Mouse (Mus musculus) cerebellum, adult 9-10 months (tissue): ENCODE results near the gene Olfr639.
"Not testable (repeated sequence)": the region's sequence is repeated elsewhere in the genome, so short reads cannot be mapped to it uniquely, and the experiment has no call there.

Source experiments
- DNase-seq: peaks from one replicate; pipeline ENCODE4 v3.0.0; 2022

Olfr639 gene

DNA sequence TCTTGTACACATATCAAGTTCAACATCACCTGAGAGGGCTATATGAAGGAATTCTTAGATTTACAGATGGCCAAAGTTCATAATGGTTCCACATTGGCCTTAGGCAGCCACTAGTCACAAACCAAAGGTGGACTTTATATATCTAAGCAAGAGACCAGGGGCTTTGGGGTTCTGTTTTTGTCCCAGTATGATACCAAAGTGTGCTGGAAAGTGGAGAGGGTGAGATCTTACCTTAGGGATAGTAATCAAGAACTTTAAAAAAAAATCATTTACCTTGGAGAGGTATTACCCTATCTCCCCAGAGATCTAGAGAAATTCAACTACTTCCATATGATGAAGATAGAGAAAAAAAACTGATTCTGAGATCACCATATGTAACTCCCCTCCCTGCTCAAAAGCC is at the start of gene Olfr639:
Olfr639 (minus strand) TSS at position 101 of the 400 bp plus-strand sequence.
- no peak for DNase-seq

DNA sequence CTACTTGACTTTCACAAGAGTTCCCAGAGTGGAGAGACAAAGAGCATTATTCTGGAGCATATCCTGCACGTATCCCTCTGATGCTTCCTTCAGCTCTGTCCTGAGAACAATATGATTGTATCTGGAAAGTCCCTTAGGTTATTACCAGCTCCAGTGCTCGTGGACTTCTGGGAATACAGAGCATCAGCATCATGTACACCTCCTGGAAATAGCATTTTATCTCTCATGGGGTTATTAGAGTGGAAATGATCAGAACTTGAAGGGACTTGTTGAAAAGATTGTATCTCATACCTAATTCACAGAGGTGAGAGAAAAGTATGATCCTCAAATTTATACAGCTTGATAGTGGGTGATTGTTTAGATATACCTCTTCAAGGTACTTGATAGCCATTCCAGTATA is 44.2 kb upstream of the Olfr639 start, which contains the start of gene 4930516K23Rik:
4930516K23Rik (minus strand) TSS at position 101 of the 400 bp plus-strand sequence.
- no peak for DNase-seq

- DNase-seq: no peak
Measured at GRCm38 (mm10) chr7:104059215-104059614, 42.1 kb upstream of the Olfr639 start.

GRCm38 (mm10) chr7:104052566-104052965 is 35.5 kb upstream of the Olfr639 start, which contains the start of gene Olfr642:
Olfr642 (minus strand) TSS chr7:104052666.
- no peak for DNase-seq

DNA sequence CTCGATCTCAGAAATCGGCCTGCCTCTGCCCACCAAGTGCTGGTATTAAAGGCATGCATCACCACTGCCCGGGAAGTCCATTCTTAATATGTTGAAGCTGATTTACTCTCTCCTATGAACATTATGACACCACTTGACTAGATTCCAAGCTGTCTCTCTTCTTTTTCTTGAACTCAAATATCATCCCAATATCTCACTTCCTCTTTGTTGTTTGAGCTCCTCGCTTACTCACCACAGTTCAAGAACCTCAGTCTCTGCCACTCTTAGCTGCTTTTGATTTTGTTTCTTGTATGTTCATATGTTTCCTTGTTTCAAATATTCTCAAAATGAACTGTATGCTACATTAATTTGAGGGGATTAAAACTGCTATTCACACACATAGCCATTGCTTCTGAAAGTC is 33.6 kb upstream of the Olfr639 start:
- DNase-seq: no peak

DNA sequence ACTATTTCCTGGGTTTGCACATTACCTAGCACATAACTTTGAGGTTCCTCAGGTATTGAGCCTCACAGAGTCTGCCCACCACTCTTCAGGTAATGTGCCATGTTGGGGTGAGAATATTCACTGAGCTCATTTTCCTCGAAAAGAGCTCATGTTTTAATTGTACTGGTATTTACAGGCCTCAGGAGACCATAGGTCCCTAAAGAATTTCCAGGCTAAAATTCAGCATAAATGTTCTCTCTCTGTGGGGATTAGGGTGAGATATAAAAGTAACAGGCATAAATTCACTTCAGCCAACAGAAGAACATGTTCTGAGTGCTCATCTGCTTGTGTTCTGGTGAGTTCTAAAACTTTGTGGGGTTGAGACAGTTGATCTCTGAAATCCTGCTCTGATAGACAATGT is 18.0 kb upstream of the Olfr639 start, which contains the start of gene Olfr641:
Olfr641 (plus strand) TSS at position 301 of the 400 bp plus-strand sequence.
- DNase-seq: no peak

GRCm38 (mm10) chr7:104026978-104027377 is 9.9 kb upstream of the Olfr639 start:
- DNase-seq: no peak

DNA sequence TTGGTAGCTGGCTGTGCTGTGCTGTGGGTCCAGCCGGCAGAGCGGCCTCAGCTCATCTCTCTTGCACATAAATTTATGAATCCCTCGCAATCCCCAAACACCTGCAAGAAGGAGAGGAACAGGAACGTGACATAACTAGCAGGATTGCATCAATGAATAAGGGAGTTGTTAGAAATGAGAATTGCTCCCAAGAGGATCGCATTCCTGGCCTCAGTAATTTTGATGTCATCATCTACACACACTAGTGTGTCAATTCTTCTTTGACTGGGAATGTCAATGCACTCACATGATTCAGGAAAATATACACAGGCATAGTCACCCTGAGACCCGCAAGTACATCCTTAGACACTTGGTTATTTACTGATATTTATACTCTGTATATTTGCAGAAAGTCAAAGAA is 8.4 kb upstream of the Olfr639 start, which contains the start of gene Olfr640:
Olfr640 (minus strand) TSS at position 101 of the 400 bp plus-strand sequence.
- DNase-seq: no peak

DNA sequence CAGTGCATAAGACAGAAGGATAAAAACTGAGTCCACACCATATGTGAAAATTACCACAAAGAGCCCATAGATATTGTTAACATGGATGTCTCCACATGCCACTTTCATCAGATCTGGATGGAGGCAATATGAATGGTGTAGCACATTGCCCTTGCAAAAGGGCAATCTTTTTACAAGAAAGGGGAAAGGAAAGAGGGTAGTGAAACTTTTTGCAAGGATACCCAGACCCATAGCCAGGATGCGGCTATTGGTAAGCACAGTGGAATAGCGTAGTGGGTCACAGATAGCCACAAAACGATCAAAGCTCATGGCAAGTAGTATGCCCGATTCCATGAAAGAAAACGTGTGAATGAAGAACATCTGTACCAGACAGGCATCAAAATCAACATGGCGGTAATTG is 4.5 kb upstream of the Olfr639 start:
- DNase-seq: no peak

- DNase-seq: no peak
Measured at GRCm38 (mm10) chr7:104018953-104019352, 1.9 kb upstream of the Olfr639 start.

DNA sequence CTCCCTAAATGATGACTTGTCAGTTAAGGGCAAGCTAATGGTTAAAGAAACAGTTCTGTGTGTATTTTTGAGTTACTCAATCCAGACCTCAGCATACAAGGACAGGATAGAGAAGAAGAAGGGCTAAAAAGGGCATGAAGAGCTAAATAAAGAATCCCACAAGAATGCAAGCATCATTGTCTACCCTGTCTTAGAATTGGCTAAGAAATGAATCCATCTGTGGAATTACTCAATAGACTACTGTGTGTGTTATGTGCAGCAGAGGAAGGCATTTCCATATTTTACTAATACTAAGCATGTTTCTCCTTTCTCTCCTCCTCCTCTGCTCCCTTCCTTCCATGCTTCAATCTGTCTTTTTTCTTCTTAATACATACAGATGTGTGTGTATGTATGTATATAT is 18.0 kb downstream of the Olfr639 start:
- DNase-seq: no peak

DNA sequence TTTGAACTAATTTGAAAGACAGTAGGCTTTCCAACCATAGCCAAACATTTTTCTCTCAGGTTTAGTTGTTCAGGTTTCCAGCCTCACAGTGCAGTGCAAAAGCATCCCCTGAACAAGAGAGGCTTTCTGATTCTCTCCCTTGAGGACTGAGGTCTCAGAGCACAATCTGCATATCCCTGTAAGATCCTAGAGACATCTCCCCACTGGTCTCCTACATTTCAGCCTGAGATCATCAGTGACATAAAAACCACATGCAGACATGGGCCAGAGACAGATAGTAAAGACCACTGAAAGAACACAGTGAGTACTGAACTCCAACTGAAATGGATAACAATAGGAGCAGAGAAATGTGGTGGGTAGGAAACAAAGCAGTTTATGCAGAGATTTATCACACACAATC is 18.7 kb downstream of the Olfr639 start, which contains the start of gene Olfr638:
Olfr638 (plus strand) TSS at position 301 of the 400 bp plus-strand sequence.
- no peak for DNase-seq

DNA sequence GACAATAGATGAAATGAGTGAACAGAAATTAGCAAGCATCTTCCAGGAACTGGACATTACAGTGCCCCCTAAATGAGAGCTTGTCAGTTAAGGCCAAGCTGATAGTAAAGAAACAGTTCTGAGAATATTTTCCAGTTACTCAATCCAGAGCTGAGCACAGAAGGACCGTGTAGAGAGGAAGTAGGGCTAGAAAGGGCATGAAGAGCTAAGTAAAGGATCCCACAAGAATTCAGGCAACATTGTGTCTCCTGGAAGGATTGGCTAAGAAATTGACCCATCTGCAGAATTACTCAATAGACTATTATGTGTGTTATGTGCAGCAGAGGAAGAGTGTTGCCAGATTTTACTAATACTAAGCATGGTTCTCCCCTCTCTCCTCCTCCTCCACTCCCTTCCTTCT is 45.3 kb downstream of the Olfr639 start:
- DNase-seq: no peak

DNA sequence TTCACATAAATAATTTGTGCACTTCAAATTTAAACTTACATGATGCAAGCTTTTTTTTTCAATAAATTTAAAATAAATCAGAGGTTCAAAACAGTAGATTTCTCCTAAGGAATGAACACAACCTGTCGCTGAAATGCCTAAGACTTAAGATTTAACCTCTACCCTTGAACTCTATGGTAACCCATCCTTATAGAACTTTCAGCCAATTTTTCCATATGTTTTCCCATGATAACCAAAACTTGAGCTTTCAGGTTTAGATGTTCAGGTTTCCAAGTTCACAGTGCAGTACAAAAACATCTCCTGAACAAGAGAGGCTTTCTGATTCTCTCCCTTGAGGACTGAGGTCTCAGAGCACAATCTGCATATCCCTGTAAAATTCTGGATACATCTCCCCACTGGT is 46.3 kb downstream of the Olfr639 start, which contains the start of gene Olfr635:
Olfr635 (plus strand) TSS at position 301 of the 400 bp plus-strand sequence.
- DNase-seq: no peak

- not testable (repeated sequence) for DNase-seq
Measured at GRCm38 (mm10) chr7:103966873-103967272, 50.2 kb downstream of the Olfr639 start.
